Mouse (Mus musculus): ENCODE results near the gene Ints7.

Gene Ints7

DNA sequence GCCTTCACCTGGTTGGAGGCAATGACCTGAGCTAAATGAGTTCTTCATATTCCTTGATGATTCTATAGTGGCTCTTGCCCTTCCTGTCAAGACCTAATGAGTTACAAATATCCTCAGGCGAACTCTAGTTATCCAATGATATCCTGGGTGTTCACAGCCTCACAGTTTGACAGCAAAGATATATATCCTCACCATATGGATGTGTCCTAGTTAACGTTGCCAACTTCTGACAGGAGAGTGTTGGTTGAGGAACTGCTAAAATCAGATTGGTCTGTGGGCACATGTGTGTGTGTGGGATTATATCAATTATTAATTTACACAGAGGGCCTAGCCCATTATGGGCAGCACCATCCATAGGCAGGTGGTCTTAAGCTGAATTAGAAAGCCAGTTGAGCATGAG is 63.0 kb downstream of the Ints7 start:
- DNase-seq: no peak

- no peak for DNase-seq
Measured at GRCm38 (mm10) chr1:191639200-191639807, 63.9 kb downstream of the Ints7 start.

GRCm38 (mm10) chr1:191640146-191640545 is 64.7 kb downstream of the Ints7 start:
- no peak for DNase-seq

DNA sequence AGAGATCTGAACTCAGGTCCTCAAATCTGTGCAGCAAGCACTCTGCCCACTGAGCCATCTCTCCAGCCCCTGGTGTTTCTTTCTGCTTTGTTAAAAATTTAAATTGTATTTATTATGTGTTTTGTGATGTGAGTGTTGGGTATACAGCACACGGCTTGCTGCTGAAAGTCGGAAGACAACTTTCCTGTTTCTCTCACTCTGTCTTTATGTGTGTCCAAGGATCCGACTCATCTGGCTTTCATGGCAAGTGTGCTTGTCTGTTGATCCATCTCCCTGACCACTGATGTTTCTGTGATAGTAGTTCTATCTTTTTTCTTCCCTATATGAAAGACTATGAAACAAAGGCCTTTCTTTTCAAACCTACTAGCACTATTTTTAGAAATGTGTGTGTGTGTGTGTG is 65.4 kb downstream of the Ints7 start:
- no peak for DNase-seq

DNA sequence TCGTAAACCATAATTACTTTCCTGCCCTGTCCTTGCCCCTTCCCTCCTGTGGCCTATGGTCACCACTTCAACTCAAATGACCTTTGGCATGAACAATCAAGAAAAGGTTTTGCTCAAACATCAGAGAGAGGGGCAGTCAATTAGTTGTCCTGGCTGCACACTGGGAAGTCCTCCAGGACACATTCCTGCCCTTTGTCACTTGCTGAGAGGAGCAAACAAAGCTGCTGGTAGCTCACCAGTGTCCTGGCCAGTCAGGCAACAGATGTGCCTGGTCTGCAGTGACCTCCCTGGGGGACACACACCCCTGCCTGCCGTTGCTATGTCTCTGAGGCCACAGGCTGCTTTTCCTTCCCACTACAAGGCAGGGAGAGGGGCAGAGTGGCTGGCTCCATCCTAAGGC is 66.0 kb downstream of the Ints7 start:
- DNase-seq: no peak

DNA sequence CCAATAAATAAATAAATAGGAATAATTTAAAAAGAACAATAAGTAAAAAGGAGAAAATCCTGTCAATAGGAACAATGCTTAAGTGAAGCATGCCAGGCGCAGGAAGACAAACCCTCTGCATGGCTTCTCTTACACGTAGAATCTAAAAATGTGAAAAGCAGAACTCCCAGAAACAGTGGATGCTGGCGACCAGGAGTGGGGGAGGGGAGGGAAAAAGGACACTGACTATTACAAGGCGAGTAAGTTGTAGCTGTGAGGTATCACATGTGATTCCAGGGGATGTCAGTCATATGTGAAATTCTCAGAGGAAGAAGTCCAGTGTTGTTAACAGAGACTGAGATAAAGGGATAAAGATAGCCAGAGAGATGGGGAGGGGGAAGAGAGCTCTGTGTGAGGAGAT is 67.5 kb downstream of the Ints7 start:
- no peak for DNase-seq

GRCm38 (mm10) chr1:191645921-191646320 is 70.5 kb downstream of the Ints7 start:
- DNase-seq: no peak

GRCm38 (mm10) chr1:191647590-191647989 is 72.2 kb downstream of the Ints7 start:
- no peak for DNase-seq

GRCm38 (mm10) chr1:191659441-191659840 is 84.0 kb downstream of the Ints7 start:
- DNase-seq: no peak

DNA sequence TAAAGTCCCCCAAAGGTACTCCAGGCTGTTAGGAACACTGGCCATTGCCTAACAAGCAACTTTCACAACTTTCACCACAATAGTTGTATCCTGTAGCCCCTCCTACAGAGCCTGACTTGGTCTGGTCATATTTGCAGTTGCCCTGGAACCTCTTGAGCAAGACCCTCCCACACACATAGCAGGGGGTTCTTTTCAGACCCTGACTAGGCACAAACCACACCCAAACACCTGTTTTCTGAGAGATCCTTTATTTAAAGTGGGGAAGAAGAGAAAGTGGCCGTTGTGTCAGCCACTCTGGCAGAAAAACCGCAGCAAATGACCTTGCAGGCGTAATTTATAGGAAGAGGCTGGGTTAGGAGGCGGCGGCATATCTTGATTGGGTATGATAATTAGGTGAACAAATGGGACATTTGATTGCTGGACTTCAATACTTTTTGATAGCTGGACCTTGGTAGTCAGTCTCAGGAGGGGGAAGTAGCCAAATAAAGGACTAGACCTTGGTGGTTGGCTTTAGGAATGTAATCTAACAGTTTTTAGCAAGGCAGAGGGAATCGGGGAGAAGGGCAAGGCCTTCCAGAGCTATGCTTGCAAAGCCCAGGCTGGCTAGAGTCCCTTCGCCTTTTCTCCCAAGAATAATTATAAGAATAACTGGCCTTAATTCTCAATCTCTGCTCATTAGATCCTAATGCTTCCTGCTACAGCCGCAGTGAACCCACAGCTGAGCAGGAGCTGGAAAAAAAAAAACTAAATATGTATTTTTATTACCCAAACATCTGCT is 85.8 kb downstream of the Ints7 start:
- no peak for DNase-seq

DNA sequence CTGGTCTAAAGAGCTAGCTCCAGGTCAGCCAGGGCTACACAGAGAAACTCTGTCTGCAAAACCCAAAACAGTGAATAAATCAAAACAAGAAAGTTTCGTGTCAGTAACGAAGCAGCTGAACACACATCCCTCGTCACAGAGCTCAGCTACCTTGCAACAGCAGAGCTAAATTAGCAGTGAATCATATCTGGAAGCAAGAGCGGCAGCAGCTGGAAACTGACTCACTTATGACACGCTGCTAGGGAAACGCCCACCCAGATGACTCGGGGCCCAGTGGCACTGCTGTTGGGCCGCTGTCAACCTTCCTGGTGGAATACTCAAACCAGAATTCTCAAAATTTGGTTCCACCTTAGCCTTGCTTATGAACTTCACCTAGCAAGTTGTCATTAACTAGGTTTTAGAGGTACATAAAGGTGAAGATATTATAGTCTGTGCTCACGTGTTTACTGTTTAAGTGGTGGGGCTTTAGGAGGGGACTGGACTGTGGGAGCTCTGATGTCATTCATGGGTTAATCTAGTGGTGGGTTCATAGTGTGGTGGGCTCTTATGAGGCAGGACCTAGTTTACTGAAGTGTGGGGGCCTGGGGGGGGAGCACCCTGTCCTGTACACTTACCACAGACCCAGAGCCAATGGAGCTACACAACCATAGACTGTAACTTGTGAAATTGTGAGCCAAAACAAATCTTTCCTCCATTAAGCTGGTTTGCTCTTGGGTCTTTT is 86.9 kb downstream of the Ints7 start:
- DNase-seq: no peak

DNA sequence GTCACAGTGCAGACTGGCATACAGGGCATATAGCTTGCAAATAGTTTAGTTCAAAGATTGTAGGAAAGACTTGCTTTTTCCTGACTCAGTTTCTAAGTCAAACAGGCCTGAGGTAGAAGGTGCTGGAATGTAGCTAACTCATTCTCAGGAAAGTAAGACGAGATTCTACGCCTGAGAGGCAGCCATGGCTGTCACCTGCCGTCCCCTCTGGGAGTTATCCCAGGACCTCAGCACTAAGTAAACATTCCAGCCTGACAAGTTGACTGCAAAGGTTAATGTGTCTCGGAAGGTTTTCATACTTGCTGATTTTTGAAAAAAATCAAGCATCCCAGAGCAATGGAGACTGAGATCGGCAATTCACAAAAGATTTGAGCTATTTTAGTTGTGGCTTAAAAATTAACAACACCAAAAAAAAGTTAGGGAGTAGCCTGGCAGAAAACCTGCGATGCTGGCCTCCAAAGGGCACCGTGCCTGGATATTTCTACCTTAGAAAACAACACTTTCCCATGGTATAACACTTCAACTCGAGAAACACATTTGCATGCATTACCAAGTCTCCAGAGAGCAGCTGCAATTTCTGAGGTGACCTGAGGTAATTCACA is 87.6 kb downstream of the Ints7 start:
- DNase-seq: no peak

GRCm38 (mm10) chr1:191663603-191664002 is 88.2 kb downstream of the Ints7 start:
- no peak for DNase-seq

DNA sequence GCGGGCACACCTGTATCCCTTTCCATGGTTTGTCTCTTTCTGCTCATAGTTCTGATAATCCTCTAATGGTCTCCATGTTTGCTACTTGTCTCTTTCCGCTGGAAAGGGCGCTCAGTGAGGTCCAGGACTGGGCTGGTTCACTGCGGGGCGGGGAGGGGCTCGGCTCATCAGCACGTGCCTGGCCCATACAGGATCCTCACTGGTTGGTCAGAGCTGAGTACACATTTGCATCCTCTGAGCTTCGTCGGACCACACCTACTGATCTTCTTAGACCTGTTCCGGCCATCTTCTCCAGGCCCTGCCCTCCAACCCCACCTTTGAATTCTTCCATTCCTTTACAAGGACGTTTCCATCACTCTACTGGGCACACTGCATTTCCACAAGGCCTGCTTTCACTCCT is 90.9 kb downstream of the Ints7 start:
- no peak for DNase-seq

DNA sequence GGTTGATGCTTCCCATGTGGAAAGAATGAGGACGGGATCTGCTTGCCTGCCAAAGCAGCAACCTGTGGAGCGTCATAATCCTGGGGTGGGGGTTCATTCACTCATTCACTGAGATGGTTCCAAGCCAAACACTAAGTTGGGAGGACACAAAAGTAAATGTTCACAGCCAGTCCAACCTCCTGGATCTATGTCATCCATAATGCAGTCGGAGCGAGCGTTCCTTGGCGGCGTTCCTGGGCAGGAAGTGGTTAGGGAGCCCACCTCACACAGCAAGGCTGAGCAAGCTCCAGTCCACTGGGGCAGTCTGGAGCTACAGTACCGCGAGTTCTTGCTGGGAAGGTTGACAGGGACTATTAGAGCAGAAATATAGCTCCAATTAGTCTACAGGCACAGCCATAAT is 92.6 kb downstream of the Ints7 start:
- DNase-seq: no peak
